ENCODE assay signal across 13 mouse cellular contexts in genomic region chr10:127590256-127590655, GRCm38 (mm10). TPM values are rescaled to one million over a fixed set of nuclear protein-coding genes. Genes with fewer than 3 reads are reported as not detected.
A peak's percentile ranks its signal among the peaks of the same experiment; 100 is the strongest.
DNase-seq lines count a peak whose midpoint lies in the region; ATAC-seq and TF ChIP-seq lines count a peak whose summit lies in the region.
"Had no signal": no experiment of that assay in that cellular context is flagged by ENCODE, and none has a peak within 500 bp of the region (broad histone marks: within the 10 kb centered on the region; RNA-seq: fewer than 3 reads in every experiment).

No protein-coding gene starts in this region.

- peak; percentile 66; the same call in 1 of the 2 replicates for TF ChIP-seq EP300 in ES-Bruce4 (IDR thresholded peaks at IDR 0.05; ENCODE audit: insufficient read depth, low read depth, low read length)

- H3K27me3 ChIP-seq in ES-Bruce4 (ENCODE audit: control insufficient read depth, insufficient read depth, low read length, poor library complexity, severe bottlenecking) = no peaks in the 10 kb centered on the region
- H3K27me3 ChIP-seq in stomach, embryonic 16.5 days (ENCODE audit: control insufficient read depth, insufficient read depth, low read length) = no peaks in the 10 kb centered on the region
- H3K27me3 ChIP-seq in kidney, embryonic 14.5 days (ENCODE audit: control insufficient read depth, insufficient read depth, low read length) = no peaks in the 10 kb centered on the region
- no peaks in the 10 kb centered on the region for H3K27me3 ChIP-seq in forebrain, embryonic 14.5 days (replicated peaks; ENCODE audit: control insufficient read depth, insufficient read depth, low read length)
- H3K27me3 ChIP-seq: liver, embryonic 13.5 days had no signal

- ATAC-seq in CD4-positive, CD25-positive, alpha-beta regulatory T cell, adult 4 months = no peak
- ATAC-seq in stomach, embryonic 16.5 days (ENCODE audit: insufficient read depth, low FRiP score) = no peak
- ATAC-seq in kidney, embryonic 14.5 days (ENCODE audit: low FRiP score, low TSS enrichment) = no peak
- no peak for ATAC-seq in forebrain, embryonic 14.5 days

- 78% methylated on average over 12 of the region's 12 CpGs for WGBS in stomach, embryonic 16.5 days
- WGBS in kidney, embryonic 14.5 days = 94% methylated on average over 12 of the region's 12 CpGs
- WGBS in forebrain, embryonic 14.5 days = 92% methylated on average over 12 of the region's 12 CpGs

- TF ChIP-seq POLR2A in ES-Bruce4 (IDR thresholded peaks at IDR 0.05; ENCODE audit: insufficient read depth, low read length) = no peak
- TF ChIP-seq POLR2A in embryonic fibroblast, embryonic 13.5 days (IDR thresholded peaks at IDR 0.05; ENCODE audit: low read depth, low read length) = no peak

- peaks cover 18% of the 10 kb centered on the region for H3K4me1 ChIP-seq in ES-Bruce4 (ENCODE audit: control insufficient read depth, insufficient read depth, low read length)
- peaks cover 9% of the 10 kb centered on the region for H3K4me1 ChIP-seq in embryonic fibroblast, embryonic 13.5 days (ENCODE audit: control insufficient read depth, insufficient read depth, low read length)
- H3K4me1 ChIP-seq in stomach, embryonic 16.5 days (ENCODE audit: control insufficient read depth, insufficient read depth, low read length) = peaks cover 19% of the 10 kb centered on the region
- H3K4me1 ChIP-seq in kidney, embryonic 14.5 days (ENCODE audit: control insufficient read depth, insufficient read depth, low read length) = peaks cover 28% of the 10 kb centered on the region
- H3K4me1 ChIP-seq in forebrain, embryonic 14.5 days (ENCODE audit: control insufficient read depth, insufficient read depth, low read length) = no peaks in the 10 kb centered on the region

- peak; percentile 19 for DNase-seq in CD4-positive, CD25-positive, alpha-beta regulatory T cell, adult 2 months (ENCODE audit: low read depth, low spot score)
- no peak for DNase-seq in retina, postnatal 1 day
- no peak for DNase-seq in forebrain, embryonic 14.5 days (ENCODE audit: low spot score)
- DNase-seq: adrenal gland, adult 8-10 months; cerebellum, adult 11 months; kidney, postnatal 36 days; liver, embryonic 13.5 days; lung, postnatal 14 days had no signal

- peak overlapping the region; percentile 85 for H3K27ac ChIP-seq in ES-Bruce4 (ENCODE audit: insufficient read depth, low read length)
- H3K27ac ChIP-seq in embryonic fibroblast, embryonic 13.5 days (ENCODE audit: insufficient read depth, low read length) = 0 out of 2 replicates have a peak overlapping the region, but pooled peaks have one; percentile 10
- peak overlapping the region; percentile 84 for H3K27ac ChIP-seq in stomach, embryonic 16.5 days (ENCODE audit: low read length)
- no peak overlapping the region for H3K27ac ChIP-seq in kidney, embryonic 14.5 days (ENCODE audit: low read depth, low read length)
- no peak overlapping the region for H3K27ac ChIP-seq in forebrain, embryonic 14.5 days (ENCODE audit: low read depth, low read length)
- H3K27ac ChIP-seq: liver, embryonic 13.5 days had no signal

- no peaks in the 10 kb centered on the region for H3K36me3 ChIP-seq in ES-Bruce4 (ENCODE audit: control insufficient read depth, insufficient read depth, low read length, poor library complexity, severe bottlenecking)
- 0 out of 2 replicates have a peak, but pooled peaks cover 19% of the 10 kb centered on the region for H3K36me3 ChIP-seq in stomach, embryonic 16.5 days (ENCODE audit: control insufficient read depth, insufficient read depth, low read length)
- peaks cover 73% of the 10 kb centered on the region for H3K36me3 ChIP-seq in kidney, embryonic 14.5 days (ENCODE audit: control insufficient read depth, insufficient read depth, low read length)
- peaks cover 94% of the 10 kb centered on the region for H3K36me3 ChIP-seq in forebrain, embryonic 14.5 days (ENCODE audit: control insufficient read depth, insufficient read depth, low read length)

- no peaks in the 10 kb centered on the region for H3K9me3 ChIP-seq in ES-Bruce4 (replicated peaks; ENCODE audit: control insufficient read depth, insufficient read depth, low read length, poor library complexity, severe bottlenecking)
- no peaks in the 10 kb centered on the region for H3K9me3 ChIP-seq in stomach, embryonic 16.5 days (replicated peaks; ENCODE audit: control insufficient read depth, low read length)
- no peaks in the 10 kb centered on the region for H3K9me3 ChIP-seq in kidney, embryonic 14.5 days (ENCODE audit: control insufficient read depth, low read length)
- H3K9me3 ChIP-seq in forebrain, embryonic 14.5 days (replicated peaks; ENCODE audit: control insufficient read depth, low read length) = no peaks in the 10 kb centered on the region
- H3K9me3 ChIP-seq: liver, embryonic 13.5 days had no signal

- peak overlapping the region; percentile 31; the same call in 1 of the 2 replicates for H3K4me3 ChIP-seq in ES-Bruce4 (ENCODE audit: low read depth, low read length)
- H3K4me3 ChIP-seq in embryonic fibroblast, embryonic 13.5 days (ENCODE audit: insufficient read depth, low read length) = no peak overlapping the region
- no peak overlapping the region for H3K4me3 ChIP-seq in stomach, embryonic 16.5 days (replicated peaks; ENCODE audit: low read length)
- no peak overlapping the region for H3K4me3 ChIP-seq in kidney, embryonic 14.5 days (ENCODE audit: low read length)
- no peak overlapping the region for H3K4me3 ChIP-seq in forebrain, embryonic 14.5 days (ENCODE audit: low read depth, low read length)
- H3K4me3 ChIP-seq: liver, embryonic 13.5 days had no signal

- H3K4me2 ChIP-seq in stomach, embryonic 16.5 days (ENCODE audit: low read depth, low read length) = no peak overlapping the region
- H3K4me2 ChIP-seq in kidney, embryonic 14.5 days (replicated peaks; ENCODE audit: low read depth, low read length) = no peak overlapping the region
- H3K4me2 ChIP-seq in forebrain, embryonic 14.5 days (ENCODE audit: low read length) = no peak overlapping the region
- H3K4me2 ChIP-seq: liver, embryonic 13.5 days had no signal

- no peak for TF ChIP-seq CTCF in ES-Bruce4 (IDR thresholded peaks at IDR 0.05; ENCODE audit: low read depth, low read length)
- TF ChIP-seq CTCF in embryonic fibroblast, embryonic 13.5 days (IDR thresholded peaks at IDR 0.05; ENCODE audit: borderline replicate concordance, insufficient read depth, low read length) = no peak

- peak overlapping the region; percentile 17; the same call in 1 of the 2 replicates for H3K9ac ChIP-seq in ES-Bruce4 (ENCODE audit: low read depth, poor library complexity, severe bottlenecking)
- no peak overlapping the region for H3K9ac ChIP-seq in stomach, embryonic 16.5 days (ENCODE audit: low read length)
- H3K9ac ChIP-seq in kidney, embryonic 14.5 days (ENCODE audit: low read depth, low read length) = no peak overlapping the region
- no peak overlapping the region for H3K9ac ChIP-seq in forebrain, embryonic 14.5 days (ENCODE audit: low read length)
- H3K9ac ChIP-seq: liver, embryonic 13.5 days had no signal

RNA-seq across cellular contexts. Expression of gene Lrp1, which starts 30.7 kb away (rescaled TPM):
- polyA plus RNA-seq in CD4-positive, CD25-positive, alpha-beta regulatory T cell, adult 4 months (2017; shearing (Covaris generic)) = under 1 TPM; 0.30 to 0.96 TPM
- polyA plus RNA-seq in ES-Bruce4 (2011; ENCODE audit: insufficient read depth, insufficient read length, low read depth, missing spikeins) = 36.3 and 41.3 TPM in 2 replicates
- 387 and 453 TPM in 2 replicates for polyA plus RNA-seq in embryonic fibroblast, embryonic 13.5 days (2011; ENCODE audit: insufficient read length, low read depth, missing spikeins)
- polyA plus RNA-seq in stomach, embryonic 16.5 days (2015; fragmentation: Nextera tagmentation; extraction: Ambion mirVana) = 95.6 and 102 TPM in 2 replicates
- polyA plus RNA-seq in kidney, embryonic 14.5 days (2014; fragmentation: Nextera tagmentation; extraction: Ambion mirVana) = 44.2 and 54.9 TPM in 2 replicates
- 60.2 and 81.2 TPM in 2 replicates for polyA plus RNA-seq in forebrain, embryonic 14.5 days (2014; fragmentation: Nextera tagmentation; extraction: Ambion mirVana)

RNA-seq across cellular contexts. Expression of gene Stat6, which starts 52.5 kb away (rescaled TPM):
- 100 to 1,000 TPM; 173 to 320 TPM for polyA plus RNA-seq in CD4-positive, CD25-positive, alpha-beta regulatory T cell, adult 4 months (2017; shearing (Covaris generic))
- polyA plus RNA-seq in ES-Bruce4 (2011; ENCODE audit: insufficient read depth, insufficient read length, low read depth, missing spikeins) = 28.2 and 32.9 TPM in 2 replicates
- 55.1 and 55.8 TPM in 2 replicates for polyA plus RNA-seq in embryonic fibroblast, embryonic 13.5 days (2011; ENCODE audit: insufficient read length, low read depth, missing spikeins)
- 49.7 and 60.3 TPM in 2 replicates for polyA plus RNA-seq in stomach, embryonic 16.5 days (2015; fragmentation: Nextera tagmentation; extraction: Ambion mirVana)
- polyA plus RNA-seq in kidney, embryonic 14.5 days (2014; fragmentation: Nextera tagmentation; extraction: Ambion mirVana) = 14.0 and 18.9 TPM in 2 replicates
- 3.4 and 3.7 TPM in 2 replicates for polyA plus RNA-seq in forebrain, embryonic 14.5 days (2014; fragmentation: Nextera tagmentation; extraction: Ambion mirVana)

RNA-seq across cellular contexts. Expression of gene Nxph4, which starts 55.9 kb away (rescaled TPM):
- polyA plus RNA-seq in CD4-positive, CD25-positive, alpha-beta regulatory T cell, adult 4 months (2017; shearing (Covaris generic)) = not detected
- 0.79 TPM in 1 of 2 replicates, not detected in the other for polyA plus RNA-seq in ES-Bruce4 (2011; ENCODE audit: insufficient read depth, insufficient read length, low read depth, missing spikeins)
- polyA plus RNA-seq in embryonic fibroblast, embryonic 13.5 days (2011; ENCODE audit: insufficient read length, low read depth, missing spikeins) = 1.1 and 1.8 TPM in 2 replicates
- polyA plus RNA-seq in stomach, embryonic 16.5 days (2015; fragmentation: Nextera tagmentation; extraction: Ambion mirVana) = 3.4 and 4.6 TPM in 2 replicates
- 0.49 and 1.2 TPM in 2 replicates for polyA plus RNA-seq in kidney, embryonic 14.5 days (2014; fragmentation: Nextera tagmentation; extraction: Ambion mirVana)
- polyA plus RNA-seq in forebrain, embryonic 14.5 days (2014; fragmentation: Nextera tagmentation; extraction: Ambion mirVana) = 32.1 and 35.4 TPM in 2 replicates

Comparison
In these comparisons a context has a peak if more than half of its experiments do, and no peak if none do; other contexts are left out.
1. H3K27ac ChIP-seq: peak in ES-Bruce4 (single experiment), embryonic fibroblast, embryonic 13.5 days (single experiment) and stomach, embryonic 16.5 days (single experiment); none in kidney, embryonic 14.5 days (single experiment) and forebrain, embryonic 14.5 days (single experiment).
2. RNA of gene Lrp1, which starts 30.7 kb away (polyA plus RNA-seq): 387 to 453 TPM in embryonic fibroblast, embryonic 13.5 days, 95.6 to 102 TPM in stomach, embryonic 16.5 days, 60.2 to 81.2 TPM in forebrain, embryonic 14.5 days, 44.2 to 54.9 TPM in kidney, embryonic 14.5 days and 36.3 to 41.3 TPM in ES-Bruce4; 0.30 to 0.96 TPM in CD4-positive, CD25-positive, alpha-beta regulatory T cell, adult 4 months; every median in the first group is over 10 times any median in the second.